Mouse (Mus musculus) layer of hippocampus, adult 18-20 months (tissue): ENCODE data around the gene Ms4a15. TPM values are rescaled to one million over a fixed set of nuclear protein-coding genes. Genes with fewer than 3 reads are reported as not detected.

Experiments
- total RNA-seq, 2 experiments: library from RNA; stranded (reverse); gene quantifications; 2 replicates each; pipeline ENCODE4 v1.2.3; 2021

Ms4a15 gene
- total RNA-seq, 2 experiments from 2014 or later, result not detected

Other genes with a start within 250 kb of the Ms4a15 start
- under 1 TPM in 1 of 2 experiments, not detected in 1; 0.57 TPM for gene Cd6, start 163.2 kb downstream of the Ms4a15 start, total RNA-seq
- gene Slc15a3, start 153.5 kb downstream of the Ms4a15 start, total RNA-seq, result 1 to 10 TPM in 1 of 2 experiments, under 1 TPM in 1; 0.89 to 1.4 TPM
- gene Tmem132a, start 123.3 kb downstream of the Ms4a15 start, total RNA-seq, result 100 to 1,000 TPM; 148 to 178 TPM
- gene Tmem109, start 111.2 kb downstream of the Ms4a15 start, total RNA-seq, result 10 to 100 TPM; 46.9 to 51.0 TPM
- 100 to 1,000 TPM; 197 to 217 TPM for gene Prpf19, start 98.0 kb downstream of the Ms4a15 start, total RNA-seq
- gene Zp1, start 72.6 kb downstream of the Ms4a15 start, total RNA-seq, result not detected
- gene Ptgdr2, start 56.1 kb downstream of the Ms4a15 start, total RNA-seq, result under 1 TPM; 0.12 to 0.23 TPM
- 1 to 10 TPM; 8.2 to 8.5 TPM for gene Ccdc86, start 44.0 kb downstream of the Ms4a15 start, total RNA-seq
- gene Ms4a10, start 18.6 kb downstream of the Ms4a15 start, total RNA-seq, result not detected
- not detected for gene Ms4a18, start 24.8 kb upstream of the Ms4a15 start, total RNA-seq
- under 1 TPM in 1 of 2 experiments, not detected in 1; 0.30 TPM for gene Ms4a8a, start 87.9 kb upstream of the Ms4a15 start, total RNA-seq
- not detected for gene 1700017D01Rik, start 137.6 kb upstream of the Ms4a15 start, total RNA-seq
- gene 1700025F22Rik, start 172.1 kb upstream of the Ms4a15 start, total RNA-seq, result not detected
- gene Ms4a13, start 203.5 kb upstream of the Ms4a15 start, total RNA-seq, result not detected
- gene Ms4a12, start 239.2 kb upstream of the Ms4a15 start, total RNA-seq, result not detected